Mouse (Mus musculus) megakaryocyte, embryonic 14.5 days (primary cell): Measurements from ENCODE around the gene Clec2e.

ENCODE experiments used
- FLI1 ChIP-seq: IDR thresholded peaks from 2 replicates; pipeline ENCODE4 v1.6.1; 2012; ENCODE audit warnings: low read length, inconsistent platforms, mixed read lengths
- GATA1 ChIP-seq: IDR thresholded peaks from 3 replicates; pipeline ENCODE4 v1.6.1; 2012; ENCODE audit warnings: mixed read lengths, low read length, inconsistent platforms, borderline replicate concordance

DNA sequence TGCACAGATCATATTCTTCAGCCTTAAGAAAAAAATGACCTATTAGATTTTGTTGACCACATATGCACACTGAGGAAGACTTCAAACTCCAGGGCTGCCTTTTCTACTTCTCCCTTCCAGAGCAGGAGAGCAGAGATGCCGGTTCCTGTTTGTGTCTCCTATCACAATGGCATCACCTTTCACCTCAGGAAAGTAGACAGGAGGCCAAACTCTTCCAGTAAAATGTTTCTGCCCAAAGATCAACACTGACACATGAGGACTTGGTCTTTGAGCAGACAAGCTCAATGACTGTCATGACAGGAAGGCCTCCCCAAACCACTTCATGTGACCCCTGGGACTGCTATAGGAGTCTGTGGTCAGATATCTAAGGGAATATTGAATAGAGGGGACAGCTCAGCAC is 11.8 kb upstream of the Clec2e start:
- TF ChIP-seq GATA1 (no peak), FLI1 (no peak)
